Mouse (Mus musculus): Measurements from ENCODE around the gene Xylb. TPM values are rescaled to one million over a fixed set of nuclear protein-coding genes. Genes with fewer than 3 reads are reported as not detected.

The Xylb gene
- 7.5 and 7.7 TPM in 2 replicates for polyA plus RNA-seq (2012; rRNA removed)

GRCm38 (mm10) chr9:119357331-119358057, at the start of gene Xylb:
TSS of gene Xylb (plus strand) at chr9:119357381.

GRCm38 (mm10) chr9:119322289-119323259, 34.6 kb upstream of the Xylb start, which contains the start of gene Oxsr1:
TSS of gene Oxsr1 (minus strand) at chr9:119322427.

GRCm38 (mm10) chr9:119339558-119340211, 17.5 kb upstream of the Xylb start, which contains the start of gene Acaa1a:
TSS of gene Acaa1a (plus strand) at chr9:119339676.

GRCm38 (mm10) chr9:119340909-119341816, 16.0 kb upstream of the Xylb start, which contains the start of gene Myd88:
TSS of gene Myd88 (minus strand) at chr9:119341411.

GRCm38 (mm10) chr9:119365284-119365683, 8.1 kb downstream of the Xylb start, which contains the start of gene Slc22a14:
TSS of gene Slc22a14 (minus strand) at chr9:119365553.

GRCm38 (mm10) chr9:119401801-119402214, 44.6 kb downstream of the Xylb start, which contains the start of gene Acvr2b:
TSS of gene Acvr2b (plus strand) at chr9:119402118.

Other genes with a start within 250 kb of the Xylb start
- 1.8 and 2.3 TPM in 2 replicates for gene Acaa1b, start 200.3 kb upstream of the Xylb start, polyA plus RNA-seq (2012; rRNA removed)
- gene Gm47289, start 198.2 kb upstream of the Xylb start, polyA plus RNA-seq (2012; rRNA removed): not detected in 2 replicates
- gene Slc22a13, start 148.3 kb upstream of the Xylb start, polyA plus RNA-seq (2012; rRNA removed): 0.05 and 0.06 TPM in 2 replicates
- 47.6 and 51.5 TPM in 2 replicates for gene Oxsr1, start 35.0 kb upstream of the Xylb start, polyA plus RNA-seq (2012; rRNA removed)
- gene Acaa1a, start 17.7 kb upstream of the Xylb start, polyA plus RNA-seq (2012; rRNA removed): 127 and 141 TPM in 2 replicates
- gene Myd88, start 16.0 kb upstream of the Xylb start, polyA plus RNA-seq (2012; rRNA removed): 4.7 and 6.6 TPM in 2 replicates
- 0.03 and 0.05 TPM in 2 replicates for gene Slc22a14, start 8.2 kb downstream of the Xylb start, polyA plus RNA-seq (2012; rRNA removed)
- 21.0 and 21.5 TPM in 2 replicates for gene Acvr2b, start 44.7 kb downstream of the Xylb start, polyA plus RNA-seq (2012; rRNA removed)
- gene Exog, start 87.6 kb downstream of the Xylb start, polyA plus RNA-seq (2012; rRNA removed): 18.5 and 20.2 TPM in 2 replicates
- gene Scn5a, start 221.6 kb downstream of the Xylb start, polyA plus RNA-seq (2012; rRNA removed): 0.96 and 1.3 TPM in 2 replicates